8 mouse cellular contexts compared by ENCODE assay signal in genomic region chr1:69785129-69785528, GRCm38 (mm10). TPM values are rescaled to one million over a fixed set of nuclear protein-coding genes. Genes with fewer than 3 reads are reported as not detected.
A peak's percentile ranks its signal among the peaks of the same experiment; 100 is the strongest.
DNase-seq lines count a peak whose midpoint lies in the region; ATAC-seq and TF ChIP-seq lines count a peak whose summit lies in the region.

No protein-coding gene starts in this region.

- no peak overlapping the region for H3K4me3 ChIP-seq in embryonic facial prominence, embryonic 11.5 days (ENCODE audit: low read depth, low read length)
- no peak overlapping the region for H3K4me3 ChIP-seq in liver, postnatal 0 days (ENCODE audit: low read depth, low read length)

- no peak overlapping the region for H3K4me2 ChIP-seq in embryonic facial prominence, embryonic 11.5 days (ENCODE audit: low read depth, low read length)
- H3K4me2 ChIP-seq in liver, postnatal 0 days (ENCODE audit: low read depth, low read length) = no peak overlapping the region

- TF ChIP-seq EP300 in liver, postnatal 0 days (IDR thresholded peaks at IDR 0.05; ENCODE audit: low read depth) = no peak

- DNase-seq in cerebellum, adult 18-20 months = peak; percentile 24 to 50
- peak; percentile 26 to 63 for DNase-seq in left cerebral cortex, adult 18-20 months (ENCODE audit: low spot score in 2 of 2)
- DNase-seq in left cerebral cortex, adult 8-10 months (ENCODE audit: low spot score in 2 of 2) = no peak
- DNase-seq in R1 (ENCODE audit: low read depth, low spot score) = peak; percentile 50
- DNase-seq in embryonic facial prominence, embryonic 11.5 days (ENCODE audit: low spot score) = peak; percentile 80
- DNase-seq in liver, postnatal 0 days = peak; percentile 38
- peak; percentile 70 for DNase-seq in thymus, postnatal 14 days

- no peaks in the 10 kb centered on the region for H3K27me3 ChIP-seq in embryonic facial prominence, embryonic 11.5 days (ENCODE audit: control insufficient read depth, insufficient read depth, low read length)
- H3K27me3 ChIP-seq in liver, postnatal 0 days (ENCODE audit: insufficient read depth, low read length) = no peaks in the 10 kb centered on the region

- no peak overlapping the region for H3K27ac ChIP-seq in embryonic facial prominence, embryonic 11.5 days (replicated peaks; ENCODE audit: low read depth, low read length)
- H3K27ac ChIP-seq in liver, postnatal 0 days (ENCODE audit: low read depth) = no peak overlapping the region

- WGBS in embryonic facial prominence, embryonic 11.5 days = 9% methylated on average over 6 of the region's 6 CpGs
- WGBS in liver, postnatal 0 days (ENCODE audit: insufficient replicate concordance) = 6% methylated on average over 6 of the region's 6 CpGs

- H3K9me3 ChIP-seq in embryonic facial prominence, embryonic 11.5 days (replicated peaks; ENCODE audit: control insufficient read depth, low read length) = no peaks in the 10 kb centered on the region
- no peaks in the 10 kb centered on the region for H3K9me3 ChIP-seq in liver, postnatal 0 days (ENCODE audit: low read length)

- no peaks in the 10 kb centered on the region for H3K36me3 ChIP-seq in embryonic facial prominence, embryonic 11.5 days (replicated peaks; ENCODE audit: control insufficient read depth, insufficient read depth, low read depth, low read length)
- no peaks in the 10 kb centered on the region for H3K36me3 ChIP-seq in liver, postnatal 0 days (replicated peaks; ENCODE audit: insufficient read depth, low read length)

- peak; percentile 68 for TF ChIP-seq CTCF in liver, postnatal 0 days (IDR thresholded peaks at IDR 0.05; ENCODE audit: low read depth)

- H3K9ac ChIP-seq in embryonic facial prominence, embryonic 11.5 days (replicated peaks; ENCODE audit: low read length) = no peak overlapping the region
- no peak overlapping the region for H3K9ac ChIP-seq in liver, postnatal 0 days (replicated peaks)

- no peaks in the 10 kb centered on the region for H3K4me1 ChIP-seq in embryonic facial prominence, embryonic 11.5 days (ENCODE audit: control insufficient read depth, insufficient read depth, low read length)
- H3K4me1 ChIP-seq in liver, postnatal 0 days (ENCODE audit: insufficient read depth) = no peaks in the 10 kb centered on the region

- no peak for ATAC-seq in cerebellum, adult (ENCODE audit: insufficient number of reproducible peaks, low FRiP score, low TSS enrichment)
- ATAC-seq in embryonic facial prominence, embryonic 11.5 days (replicated peaks; ENCODE audit: insufficient number of reproducible peaks, low FRiP score, low TSS enrichment, low read depth) = no peak
- ATAC-seq in liver, postnatal 0 days = no peak

RNA-seq across cellular contexts. Expression of gene Spag16, which starts 41.6 kb away (rescaled TPM):
- total RNA-seq in left cerebral cortex, adult 18-20 months (2021) = 1 to 10 TPM in 1 of 2 experiments, under 1 TPM in 1; 0.73 to 1.5 TPM
- 1 to 10 TPM; 1.3 to 1.7 (median 1.5) TPM for total RNA-seq in left cerebral cortex, adult 8-10 months (2022)
- 1.9 TPM in 2 replicates for polyA plus RNA-seq in embryonic facial prominence, embryonic 11.5 days (2014; fragmentation: Nextera tagmentation; extraction: Ambion mirVana)
- not detected in 2 replicates for polyA plus RNA-seq in liver, postnatal 0 days (2015; fragmentation: Nextera tagmentation; extraction: Ambion mirVana)

Comparison
In these comparisons a context has a peak if more than half of its experiments do, and no peak if none do; other contexts are left out.
1. DNase-seq: peak in cerebellum, adult 18-20 months (2 of 2), left cerebral cortex, adult 18-20 months (2 of 2), R1 (single experiment), embryonic facial prominence, embryonic 11.5 days (single experiment), liver, postnatal 0 days (single experiment) and thymus, postnatal 14 days (single experiment); none in left cerebral cortex, adult 8-10 months (0 of 2).